Mouse (Mus musculus): ENCODE measurements around the gene Itgal. TPM values are rescaled to one million over a fixed set of nuclear protein-coding genes. Genes with fewer than 3 reads are reported as not detected.
"Not testable (repeated sequence)": the region's sequence is repeated elsewhere in the genome, so short reads cannot be mapped to it uniquely, and the experiment has no call there.

The Itgal gene
- total RNA-seq, 2 experiments from 2014 or later: 2.0 to 5.7 TPM

- DNase-seq: no peak
- intact Hi-C loops (cut with DNase I): no loop called here
Measured at GRCm38 (mm10) chr7:127333240-127333639, 37.2 kb downstream of the Itgal start.

- intact Hi-C loops (cut with DNase I): no loop called here
- DNase-seq: no peak
Measured at GRCm38 (mm10) chr7:127335604-127336003, 39.5 kb downstream of the Itgal start.

GRCm38 (mm10) chr7:127337636-127338035, 41.6 kb downstream of the Itgal start:
- DNase-seq: no peak
- intact Hi-C loops (cut with DNase I): no loop called here

DNA sequence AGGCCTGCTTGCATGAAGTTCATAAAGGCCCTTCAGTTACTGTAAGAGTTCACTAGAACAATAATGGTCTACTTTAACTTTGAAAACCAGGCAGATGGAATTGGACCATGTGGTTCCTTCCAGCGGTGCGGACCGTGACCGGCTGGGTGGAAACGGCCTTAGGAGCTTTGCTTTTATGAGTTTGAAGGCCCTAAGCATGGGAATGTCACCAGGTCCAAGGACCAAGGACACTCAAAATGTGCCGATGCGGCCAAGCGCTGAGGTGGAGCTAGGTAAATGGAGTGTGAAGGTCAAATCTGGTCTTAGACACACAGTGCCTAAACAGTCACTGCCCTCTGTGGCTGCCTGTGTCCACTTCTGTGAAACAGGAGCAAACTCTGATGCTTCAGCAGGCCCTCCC, 45.3 kb downstream of the Itgal start:
- intact Hi-C loops (cut with DNase I): loop anchor here (10.0 kb wide), 1 partner anchor 547 kb away; the partner anchor contains the start of genes Fam57b and Ppp4c

GRCm38 (mm10) chr7:127341861-127342260, 45.8 kb downstream of the Itgal start:
- intact Hi-C loops (cut with DNase I): loop anchor here (10.0 kb wide), 1 partner anchor 547 kb away; the partner anchor contains the start of genes Fam57b and Ppp4c
- DNase-seq: not testable (repeated sequence)

More for the DNA sequence above, 45.3 kb downstream of the Itgal start:
- no peak for DNase-seq

GRCm38 (mm10) chr7:127342332-127342731, 46.3 kb downstream of the Itgal start:
- DNase-seq: no peak
- intact Hi-C loops (cut with DNase I): loop anchor here (10.0 kb wide), 1 partner anchor 548 kb away; the partner anchor contains the start of genes Fam57b and Ppp4c

DNA sequence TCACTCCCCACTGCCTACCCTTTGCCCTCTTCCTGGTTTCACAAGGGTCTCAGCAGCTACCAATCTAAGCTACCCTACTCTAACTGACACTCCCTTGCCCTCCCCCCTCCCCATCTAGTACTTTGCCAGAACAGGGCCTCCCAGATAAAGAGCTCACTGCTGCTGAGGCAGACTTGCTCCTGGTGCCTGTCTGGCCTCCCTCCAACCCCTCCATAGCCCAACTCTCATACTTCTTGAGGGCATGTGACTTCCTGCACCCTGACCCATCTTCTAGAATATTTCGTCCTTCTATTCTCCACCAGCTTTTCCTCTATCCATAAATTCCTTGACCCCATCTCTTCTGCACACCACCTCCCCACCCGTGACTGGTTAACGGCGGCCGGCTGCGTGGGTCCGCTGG, 46.8 kb downstream of the Itgal start:
- DNase-seq: no peak
- intact Hi-C loops (cut with DNase I): loop anchor here (10.0 kb wide), 1 partner anchor 548 kb away; the partner anchor contains the start of genes Fam57b and Ppp4c

DNA sequence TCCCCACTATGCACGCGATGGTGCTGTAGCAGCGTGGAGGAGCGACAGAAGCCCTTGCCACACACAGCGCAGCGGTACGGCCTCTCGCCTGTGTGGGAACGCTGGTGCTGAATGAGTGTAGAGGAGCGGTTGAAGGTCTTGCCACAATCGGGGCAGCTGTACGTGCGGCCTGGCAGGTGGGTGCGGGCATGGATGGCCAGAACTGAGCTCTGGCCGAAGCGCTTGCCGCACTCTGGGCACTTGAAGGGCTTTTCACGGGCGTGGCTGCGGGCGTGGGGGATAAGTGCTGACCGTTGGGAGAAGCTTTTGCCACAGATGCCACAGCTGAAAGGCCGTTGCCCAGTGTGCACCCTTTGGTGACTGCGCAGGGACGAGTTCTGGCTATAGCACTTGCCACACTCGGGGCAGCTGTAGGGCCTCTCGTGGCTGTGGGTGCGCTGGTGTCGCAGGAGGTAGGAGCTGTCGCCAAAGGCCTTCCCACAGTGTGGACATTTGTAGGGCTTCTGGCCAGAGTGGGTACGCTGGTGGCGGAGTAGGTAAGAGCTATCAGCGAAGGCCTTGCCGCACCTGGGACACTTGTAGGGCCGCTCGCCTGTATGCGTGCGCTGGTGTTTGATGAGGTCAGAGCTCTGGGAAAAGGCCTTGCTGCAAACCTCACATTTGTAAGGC, 47.4 kb downstream of the Itgal start:
- no peak for DNase-seq

DNA sequence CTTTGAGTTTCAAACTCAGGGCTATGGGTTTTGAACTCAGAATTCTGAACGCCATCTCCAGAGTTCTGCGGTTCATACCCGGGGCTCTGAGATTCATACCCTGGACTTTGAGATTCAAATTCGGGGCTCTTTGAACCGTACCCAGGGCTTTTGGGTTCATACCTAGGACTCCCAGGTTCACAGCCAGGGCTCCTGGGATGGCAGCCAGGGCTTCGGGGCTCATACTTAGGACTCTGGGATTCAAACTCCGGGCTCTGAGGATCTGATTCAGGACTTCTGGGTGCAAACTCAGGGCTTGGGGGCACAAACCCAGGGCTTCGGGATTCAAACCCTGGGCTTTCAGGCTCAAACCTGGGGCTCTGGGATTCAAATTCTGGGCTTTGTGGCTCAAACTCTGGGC, 48.3 kb downstream of the Itgal start:
- no peak for DNase-seq
- intact Hi-C loops (cut with DNase I): loop anchor here (10.0 kb wide), 1 partner anchor 550 kb away; the partner anchor contains the start of genes Fam57b and Ppp4c

More for the DNA sequence above, 47.4 kb downstream of the Itgal start:
- intact Hi-C loops (cut with DNase I): loop anchor here (10.0 kb wide), 1 partner anchor 549 kb away; the partner anchor contains the start of genes Fam57b and Ppp4c

- DNase-seq: no peak
- intact Hi-C loops (cut with DNase I): loop anchor here (5.0 to 10.0 kb wide), 2 partner anchors 83 to 550 kb away; partner anchors contain the start of genes Dctpp1, Fam57b and Ppp4c
Measured at GRCm38 (mm10) chr7:127345092-127345491, 49.0 kb downstream of the Itgal start.

DNA sequence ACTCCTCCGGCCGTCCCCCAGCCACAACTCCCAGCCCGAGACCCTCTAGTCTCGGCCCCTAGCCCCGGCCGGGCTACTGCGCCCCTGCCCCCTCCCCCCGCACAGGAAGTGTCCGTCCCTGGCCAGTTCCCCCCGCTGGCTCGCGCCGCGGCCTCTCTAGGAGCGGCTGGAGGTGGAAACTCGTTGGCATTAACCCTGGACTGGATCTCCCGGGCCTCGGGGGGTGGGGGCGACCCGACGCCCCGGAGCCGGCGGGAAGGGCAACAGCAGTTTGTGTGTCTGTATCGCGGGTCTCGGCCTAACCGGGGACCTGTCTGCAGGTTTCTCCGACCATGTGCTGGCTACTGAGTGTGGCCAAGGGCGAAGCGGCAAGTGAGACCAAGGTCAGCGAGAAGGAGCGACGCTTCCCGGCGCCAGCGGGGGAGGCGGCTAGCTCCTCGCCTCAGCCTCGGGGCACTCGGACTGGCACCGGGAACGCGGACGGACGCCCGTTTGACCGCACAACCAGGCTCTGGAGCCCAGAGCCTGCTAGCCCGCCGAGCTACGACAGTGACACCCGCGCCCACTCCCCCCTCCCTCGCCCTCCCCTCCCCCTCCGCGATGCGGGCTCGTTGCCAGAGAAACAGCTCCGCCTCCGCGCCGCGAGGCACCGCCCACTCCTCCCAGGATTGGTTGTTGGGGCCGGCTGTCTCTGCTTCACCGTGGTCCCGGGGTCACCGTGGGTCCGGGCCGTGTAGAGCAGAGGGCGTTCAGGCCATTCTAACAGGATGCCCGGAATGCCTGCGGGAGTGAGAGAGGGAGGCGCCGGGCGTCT, 49.7 kb downstream of the Itgal start, which contains the start of gene Zfp768:
TSS of gene Zfp768 (minus strand) at position 78 of the 814 bp plus-strand sequence.
- intact Hi-C loops (cut with DNase I): loop anchor here (5.0 to 10.0 kb wide), 2 partner anchors 83 to 551 kb away; partner anchors contain the start of genes Dctpp1, Fam57b and Ppp4c
- DNase-seq: peak; percentile 96 to 97

DNA sequence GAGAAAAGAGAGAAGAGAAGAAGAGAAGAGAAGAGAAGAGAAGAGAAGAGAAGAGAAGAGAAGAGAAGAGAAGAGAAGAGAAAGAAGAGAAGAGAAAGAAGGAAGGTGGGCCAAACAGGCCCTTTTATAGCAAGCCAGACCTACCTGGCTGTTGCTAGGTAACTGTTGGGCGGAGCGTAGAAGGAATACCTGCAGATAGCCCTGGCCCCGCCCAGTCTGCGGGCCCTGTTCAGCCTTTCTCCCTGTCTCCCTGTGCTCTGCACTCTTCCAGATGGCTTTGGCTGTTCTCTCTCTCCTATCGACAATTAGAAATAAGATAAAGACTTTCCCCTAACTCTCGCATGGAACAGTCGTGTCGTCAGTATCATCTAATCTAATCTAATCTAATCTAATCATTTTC, 50.6 kb downstream of the Itgal start:
- intact Hi-C loops (cut with DNase I): loop anchor here (5.0 to 10.0 kb wide), 2 partner anchors 84 to 552 kb away; partner anchors contain the start of genes Dctpp1, Fam57b and Ppp4c
- peak in 1 of 2 experiments; percentile 37 for DNase-seq

DNA sequence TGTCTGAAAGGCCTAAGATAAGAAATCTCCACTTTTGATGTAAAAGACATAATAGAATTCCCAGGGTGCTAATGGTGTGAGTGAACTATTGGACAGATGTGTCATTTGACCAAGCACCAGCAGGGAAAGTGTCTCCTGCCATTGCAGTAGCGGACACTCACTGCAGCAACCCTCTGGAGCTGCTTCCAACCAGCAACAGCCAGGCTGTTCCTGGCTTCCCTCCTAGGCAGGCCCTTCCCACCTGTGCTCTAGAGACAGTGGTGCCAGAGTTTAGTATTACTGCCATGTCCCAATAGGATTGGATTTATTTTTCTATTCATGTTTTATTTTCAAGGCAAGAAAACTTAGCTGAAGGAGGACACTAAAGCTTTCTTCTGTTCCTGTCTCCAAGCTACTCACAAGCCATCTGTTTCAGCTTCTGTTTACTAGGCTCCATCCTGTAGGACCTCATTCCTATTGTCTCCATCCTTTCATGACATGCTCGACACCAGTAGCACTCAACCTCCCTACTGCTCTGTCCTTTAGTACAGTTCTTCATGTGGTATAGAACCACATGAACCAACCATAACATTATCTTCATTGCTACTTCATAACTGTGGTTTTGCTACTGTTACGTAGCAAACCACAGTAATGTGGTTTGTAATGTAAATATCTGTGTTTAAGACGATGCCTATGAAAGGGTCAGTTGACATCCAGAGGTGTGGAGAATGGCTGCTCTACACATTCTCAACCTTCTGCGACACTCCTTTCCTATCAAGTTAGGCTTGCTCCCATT, 55.4 kb downstream of the Itgal start:
- intact Hi-C loops (cut with DNase I): no loop called here
- no peak for DNase-seq

- no peak for DNase-seq
- intact Hi-C loops (cut with DNase I): no loop called here
Measured at GRCm38 (mm10) chr7:127355796-127356195, 59.7 kb downstream of the Itgal start.

GRCm38 (mm10) chr7:127357871-127358270, 61.8 kb downstream of the Itgal start:
- intact Hi-C loops (cut with DNase I): no loop called here
- DNase-seq: no peak

GRCm38 (mm10) chr7:127358472-127358871, 62.4 kb downstream of the Itgal start:
- intact Hi-C loops (cut with DNase I): no loop called here
- no peak for DNase-seq

GRCm38 (mm10) chr7:127360265-127360664, 64.2 kb downstream of the Itgal start:
- DNase-seq: no peak
- intact Hi-C loops (cut with DNase I): loop anchor here (5.0 kb wide), 1 partner anchor 227 kb away; the partner anchor contains the start of genes Ccdc189 and Rnf40

DNA sequence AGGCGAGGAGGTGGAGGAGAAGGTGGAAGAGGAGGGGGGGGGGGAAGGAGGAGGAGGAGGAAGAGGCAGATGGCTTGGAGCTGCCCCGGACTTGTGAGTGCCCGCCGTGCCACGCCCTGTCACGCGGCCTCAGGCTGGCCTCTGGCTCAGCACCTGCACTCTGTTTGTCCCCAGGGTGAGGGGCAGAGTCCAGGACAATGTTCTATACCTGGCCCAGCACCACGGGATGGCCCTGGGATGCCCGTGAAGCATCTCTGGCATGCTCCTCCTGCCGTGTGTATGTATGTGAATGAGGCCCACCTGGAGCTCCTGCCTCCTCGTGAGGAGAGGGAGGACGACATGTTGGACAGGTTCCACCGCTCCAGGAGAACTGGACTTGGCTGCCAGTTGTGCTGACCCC, 65.4 kb downstream of the Itgal start:
- DNase-seq: no peak
- intact Hi-C loops (cut with DNase I): loop anchor here (5.0 kb wide), 1 partner anchor 226 kb away; the partner anchor contains the start of genes Ccdc189 and Rnf40

GRCm38 (mm10) chr7:127362418-127362817, 66.4 kb downstream of the Itgal start:
- intact Hi-C loops (cut with DNase I): loop anchor here (2.0 to 5.0 kb wide), 3 partner anchors 44 to 225 kb away; partner anchors contain the start of genes Ccdc189, Rnf40 and Zfp764
- DNase-seq: peak in 1 of 2 experiments; percentile 40

All from heart, postnatal 14 days (tissue).